Mouse (Mus musculus) MEL (cell line): ENCODE results near the gene Dtx3l. TPM values are rescaled to one million over a fixed set of nuclear protein-coding genes. Genes with fewer than 3 reads are reported as not detected.
"Not testable (repeated sequence)": the region's sequence is repeated elsewhere in the genome, so short reads cannot be mapped to it uniquely, and the experiment has no call there.

Experiments used
- DNase-seq: peaks from one replicate; pipeline ENCODE4 v3.0.0; 2011; ENCODE audit warnings: low read depth, low spot score
- H3K27ac ChIP-seq: 2 replicates; pipeline ENCODE4 v1.5.1; 2012; ENCODE audit warnings: low read depth, mild to moderate bottlenecking, control low read depth, low read length, moderate library complexity; ENCODE audit not compliant: control insufficient read depth
- H3K27me3 ChIP-seq, 2 experiments: fragments of 150-350 bp in 1 of 2; sonication (generic) in 1 of 2; 2 replicates each; pipeline ENCODE4 v1.6.1; 2012; ENCODE audit warnings: low read length in 2 of 2, mild to moderate bottlenecking in 2 of 2, improper control_type of control experiment in 1 of 2, moderate library complexity in 1 of 2; ENCODE audit not compliant: insufficient read depth in 2 of 2, control insufficient read depth in 1 of 2
- H3K36me3 ChIP-seq, 2 experiments: 2 replicates each; pipeline ENCODE4 v1.6.1; 2012 to 2014; ENCODE audit warnings: low read length in 2 of 2, improper control_type of control experiment in 1 of 2, inconsistent platforms in 1 of 2, mild to moderate bottlenecking in 1 of 2; ENCODE audit not compliant: insufficient read depth in 2 of 2, control insufficient read depth in 1 of 2
- H3K4me1 ChIP-seq, 2 experiments: fragments of 150-350 bp in 1 of 2; sonication (generic) in 1 of 2; 2 replicates each; pipeline ENCODE4 v1.6.1; 2012; ENCODE audit warnings: low read length in 2 of 2, improper control_type of control experiment in 1 of 2, mild to moderate bottlenecking in 1 of 2; ENCODE audit not compliant: insufficient read depth in 2 of 2, control insufficient read depth in 1 of 2
- H3K4me3 ChIP-seq, 2 experiments: fragments of 150-350 bp in 1 of 2; sonication (generic) in 1 of 2; 2 replicates each; pipeline ENCODE4 v1.5.1; 2012; ENCODE audit warnings: low read depth in 2 of 2, low read length in 2 of 2, mild to moderate bottlenecking in 2 of 2, moderate library complexity in 2 of 2, control low read depth in 1 of 2, improper control_type of control experiment in 1 of 2; ENCODE audit not compliant: control insufficient read depth in 1 of 2, insufficient read depth in 1 of 2
- H3K79me2 ChIP-seq: 2 replicates; pipeline ENCODE4 v1.6.1; 2012; ENCODE audit warnings: mild to moderate bottlenecking, low read length, moderate library complexity; ENCODE audit not compliant: control insufficient read depth, poor library complexity, insufficient read depth
- H3K9ac ChIP-seq: 2 replicates; pipeline ENCODE4 v1.6.1; 2012; ENCODE audit warnings: low read depth, mild to moderate bottlenecking, control low read depth, low read length, moderate library complexity; ENCODE audit not compliant: control insufficient read depth, poor library complexity, severe bottlenecking
- H3K9me3 ChIP-seq: fragments of 150-350 bp; sonication (generic); replicated peaks from 2 replicates; pipeline ENCODE4 v1.6.1; 2012; ENCODE audit warnings: mild to moderate bottlenecking, low read length, improper control_type of control experiment, moderate library complexity; ENCODE audit not compliant: insufficient read depth
- BHLHE40 ChIP-seq: IDR thresholded peaks from 2 replicates; pipeline ENCODE4 v1.6.1; 2012; ENCODE audit warnings: low read depth, mild to moderate bottlenecking, inconsistent platforms, low read length, improper control_type of control experiment, borderline replicate concordance
- CHD1 ChIP-seq: IDR thresholded peaks from 2 replicates; pipeline ENCODE4 v1.6.1; 2012; ENCODE audit warnings: low read depth, mild to moderate bottlenecking, inconsistent platforms, low read length, improper control_type of control experiment
- CTCF ChIP-seq, 3 experiments: IDR thresholded peaks in 2 of 3; conservative IDR thresholded peaks in 1 of 3; 2 replicates each; pipeline ENCODE4 v1.5.1; 2011 to 2012; ENCODE audit warnings: low read length in 3 of 3, low read depth in 2 of 3, mild to moderate bottlenecking in 2 of 3, improper control_type of control experiment in 1 of 3, inconsistent platforms in 1 of 3, mixed read lengths in 1 of 3, moderate library complexity in 1 of 3; ENCODE audit not compliant: control insufficient read depth in 1 of 3, insufficient read depth in 1 of 3, poor library complexity in 1 of 3, severe bottlenecking in 1 of 3
- ELF1 ChIP-seq: IDR thresholded peaks from 2 replicates; pipeline ENCODE4 v1.6.1; 2014; ENCODE audit warnings: low read depth, mild to moderate bottlenecking, inconsistent platforms, low read length, improper control_type of control experiment, moderate library complexity
- EP300 ChIP-seq, 2 experiments: IDR thresholded peaks; 2 replicates each; pipeline ENCODE4 v1.6.1; 2011; ENCODE audit warnings: improper control_type of control experiment in 2 of 2, low read length in 2 of 2, low read depth in 1 of 2, mild to moderate bottlenecking in 1 of 2
- ETS1 ChIP-seq: IDR thresholded peaks from 2 replicates; pipeline ENCODE4 v1.6.1; 2012; ENCODE audit warnings: low read depth, mild to moderate bottlenecking, inconsistent platforms, low read length, improper control_type of control experiment, moderate library complexity
- GATA1 ChIP-seq: IDR thresholded peaks from 2 replicates; pipeline ENCODE4 v1.6.1; 2011; ENCODE audit warnings: low read depth, low read length, improper control_type of control experiment
- JUND ChIP-seq: IDR thresholded peaks from 2 replicates; pipeline ENCODE4 v1.6.1; 2011; ENCODE audit warnings: low read depth, mild to moderate bottlenecking, improper control_type of control experiment, low read length
- KAT2A ChIP-seq: conservative IDR thresholded peaks from 2 replicates; pipeline ENCODE4 v1.6.1; 2012; ENCODE audit warnings: low read depth, low read length, improper control_type of control experiment, inconsistent platforms
- MAFK ChIP-seq: IDR thresholded peaks from 2 replicates; pipeline ENCODE4 v1.6.1; 2011; ENCODE audit warnings: low read depth, mild to moderate bottlenecking, low read length, improper control_type of control experiment, borderline replicate concordance
- MYB ChIP-seq: IDR thresholded peaks from 2 replicates; pipeline ENCODE4 v1.6.1; 2011; ENCODE audit warnings: mild to moderate bottlenecking, low read depth, low read length, improper control_type of control experiment
- MYC ChIP-seq: IDR thresholded peaks from 2 replicates; pipeline ENCODE4 v1.6.1; 2011; ENCODE audit warnings: low read depth, mild to moderate bottlenecking, low read length, improper control_type of control experiment, moderate library complexity
- NELFE ChIP-seq: IDR thresholded peaks from 2 replicates; pipeline ENCODE4 v1.6.1; 2011; ENCODE audit warnings: low read depth, low read length, improper control_type of control experiment
- POLR2AphosphoS2 ChIP-seq: IDR thresholded peaks from 2 replicates; pipeline ENCODE4 v1.6.1; 2011; ENCODE audit warnings: low read length, improper control_type of control experiment
- POLR2AphosphoS5 ChIP-seq: IDR thresholded peaks from 2 replicates; pipeline ENCODE4 v1.6.1; 2012; ENCODE audit warnings: low read depth, borderline replicate concordance, mild to moderate bottlenecking, inconsistent platforms, low read length, moderate library complexity, mixed read lengths
- SIN3A ChIP-seq: IDR thresholded peaks from 2 replicates; pipeline ENCODE4 v1.6.1; 2012; ENCODE audit warnings: low read length, improper control_type of control experiment, inconsistent platforms
- SMC3 ChIP-seq: IDR thresholded peaks from 2 replicates; pipeline ENCODE4 v1.6.1; 2011; ENCODE audit warnings: low read depth, low read length, improper control_type of control experiment
- TBP ChIP-seq: IDR thresholded peaks from 2 replicates; pipeline ENCODE4 v1.8.0; 2011; ENCODE audit warnings: low read depth, low read length, improper control_type of control experiment
- TCF12 ChIP-seq: IDR thresholded peaks from 2 replicates; pipeline ENCODE4 v1.6.1; 2014; ENCODE audit warnings: low read depth, mild to moderate bottlenecking, inconsistent platforms, low read length, improper control_type of control experiment, moderate library complexity
- USF1 ChIP-seq: IDR thresholded peaks from 2 replicates; pipeline ENCODE4 v1.6.1; 2014; ENCODE audit warnings: low read depth, mild to moderate bottlenecking, inconsistent platforms, low read length, improper control_type of control experiment, moderate library complexity
- ZMIZ1 ChIP-seq: IDR thresholded peaks from 2 replicates; pipeline ENCODE4 v1.6.1; 2012; ENCODE audit warnings: low read depth, mild to moderate bottlenecking, inconsistent platforms, low read length, improper control_type of control experiment, moderate library complexity
- ZNF384 ChIP-seq: IDR thresholded peaks from 2 replicates; pipeline ENCODE4 v1.6.1; 2012; ENCODE audit warnings: low read depth, mild to moderate bottlenecking, inconsistent platforms, low read length, improper control_type of control experiment
- polyA plus RNA-seq, 2 experiments: library from polyadenylated mRNA; stranded (reverse) in 1 of 2; unstranded in 1 of 2; fragments of >175 nt in 1 of 2; fragments of >200 nt in 1 of 2; gene quantifications; 2 replicates each; pipeline versions ENCODE4 v1.2.1 to v1.2.4; 2012; ENCODE audit warnings: low replicate concordance in 2 of 2, low read depth in 1 of 2; ENCODE audit not compliant: insufficient read length in 2 of 2, insufficient read depth in 1 of 2, missing spikeins in 1 of 2
- total RNA-seq: library from RNA; depleted of rRNA; stranded (reverse); fragments of 300-350 nt; gene quantifications from 2 replicates; pipeline ENCODE4 v1.2.3, GENCODE M21; 2012

Gene Dtx3l
- total and polyA plus RNA-seq, 3 experiments, result 3.9 to 6.0 TPM; not detected in 1

- Histone ChIP-seq H3K36me3 (no peaks in the 10 kb centered on the region), H3K4me1 (peaks cover 0 to 4% of the 10 kb centered on the region in 2 experiments; a peak in 1 of 4 replicates), H3K27ac (no peak overlapping the region), H3K9me3 (no peaks in the 10 kb centered on the region), H3K9ac (no peak overlapping the region), H3K4me3 (no peak overlapping the region), H3K79me2 (no peaks in the 10 kb centered on the region), H3K27me3 (0 out of 4 replicates have a peak, but pooled peaks cover 0 to 1% of the 10 kb centered on the region in 2 experiments)
- no peak for TF ChIP-seq MYC
- TF ChIP-seq TCF12, result no peak
- TF ChIP-seq POLR2AphosphoS5, result no peak
- DNase-seq, result no peak
These were observed 38.4 kb downstream of the Dtx3l start for GRCm38 (mm10) chr16:35900541-35900940.

- H3K27ac ChIP-seq, result no peak overlapping the region
- TF ChIP-seq SMC3 (no peak), KAT2A (no peak), POLR2AphosphoS2 (no peak), NELFE (no peak), CHD1 (no peak), USF1 (no peak), GATA1 (no peak), JUND (no peak), MAFK (no peak), MYB (no peak), BHLHE40 (no peak), CTCF (IDR thresholded peaks at IDR 0.05 in 2 of 3, conservative IDR thresholded peaks at IDR 0.05 in 1 of 3; ENCODE audit: control insufficient read depth in 1 of 3, insufficient read depth in 1 of 3, low read depth in 2 of 3, low read length in 3 of 3, poor library complexity in 1 of 3, severe bottlenecking in 1 of 3) (no peak), ETS1 (no peak), MYC (no peak), SIN3A (no peak), ZNF384 (no peak), ELF1 (no peak), EP300 (IDR thresholded peaks at IDR 0.05; ENCODE audit: low read depth in 1 of 2, low read length in 2 of 2) (no peak), TBP (no peak), ZMIZ1 (no peak)
- no peak overlapping the region for H3K4me3 ChIP-seq
- H3K27me3 ChIP-seq, result peaks cover 0 to 1% of the 10 kb centered on the region in 2 experiments; a peak in 1 of 4 replicates
- no peaks in the 10 kb centered on the region for H3K36me3 ChIP-seq
- H3K9me3 ChIP-seq, result no peaks in the 10 kb centered on the region
- no peak overlapping the region for H3K9ac ChIP-seq
- no peak for DNase-seq
- no peaks in the 10 kb centered on the region for H3K79me2 ChIP-seq
- no peaks in the 10 kb centered on the region; a peak in 1 of 4 replicates for H3K4me1 ChIP-seq
These were observed 44.0 kb downstream of the Dtx3l start for GRCm38 (mm10) chr16:35894997-35895396.

DNA sequence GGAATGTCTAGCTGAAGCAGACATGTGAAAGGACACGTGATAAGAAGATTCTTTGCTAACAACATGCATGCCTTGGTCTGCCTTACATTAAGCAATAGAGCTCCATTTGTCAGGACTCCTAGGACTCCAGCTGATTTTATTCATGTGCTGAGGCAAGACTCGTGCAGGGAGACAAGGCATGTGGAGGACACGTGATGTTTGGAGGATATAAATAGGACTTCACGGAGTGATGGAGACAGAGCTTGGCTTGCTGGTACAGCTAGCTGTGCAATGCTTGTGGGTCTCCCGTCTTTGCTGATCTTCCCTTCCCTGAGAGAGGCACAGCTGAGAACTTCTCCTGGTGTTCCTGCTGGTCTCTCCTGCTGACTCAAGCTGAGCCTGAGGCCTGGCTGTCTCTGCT is 47.3 kb downstream of the Dtx3l start:
- not testable (repeated sequence) for H3K79me2 ChIP-seq, H3K27me3 ChIP-seq, H3K4me1 ChIP-seq, H3K36me3 ChIP-seq, H3K4me3 ChIP-seq, H3K9ac ChIP-seq, H3K27ac ChIP-seq, H3K9me3 ChIP-seq, DNase-seq
